ENCODE assay signal across 8 mouse cellular contexts in the genomic region with DNA sequence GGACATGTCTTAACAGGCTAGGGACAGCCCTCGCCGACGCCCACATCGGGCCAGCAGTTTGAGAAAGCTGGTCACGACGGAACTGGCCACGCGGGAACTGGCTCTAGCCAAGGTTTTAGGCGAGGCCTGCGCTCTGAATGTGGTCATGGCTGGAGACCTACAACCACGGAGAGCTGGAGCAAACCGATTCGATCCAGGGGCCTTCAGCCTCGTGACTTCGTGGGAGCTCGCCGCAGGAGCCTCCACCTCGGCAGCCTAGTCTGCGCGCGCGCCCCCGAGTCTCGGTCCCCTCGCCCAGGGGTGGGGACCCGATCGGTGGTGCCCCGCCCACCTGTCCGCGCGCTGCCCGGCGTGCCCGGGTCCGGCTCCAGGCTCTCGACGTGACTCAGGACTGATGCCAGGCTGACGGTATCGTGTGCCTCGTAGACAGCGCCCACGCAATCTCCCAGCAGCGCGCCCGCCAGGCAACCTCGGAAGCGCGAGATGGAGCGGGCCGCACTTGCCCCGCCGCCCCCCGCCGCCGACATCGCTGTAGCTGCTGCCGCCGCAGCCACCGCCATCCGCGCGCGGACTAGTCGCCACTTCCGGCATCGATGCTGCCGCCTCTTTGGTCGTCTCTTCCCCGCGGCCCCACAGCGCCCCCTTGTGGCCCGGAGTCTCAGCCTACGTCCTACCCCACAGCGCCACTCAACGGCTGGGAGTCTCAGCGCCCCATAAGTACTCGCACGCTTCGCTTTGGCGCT. TPM values are rescaled to one million over a fixed set of nuclear protein-coding genes. Genes with fewer than 3 reads are reported as not detected.
A peak's percentile ranks its signal among the peaks of the same experiment; 100 is the strongest.
DNase-seq lines count a peak whose midpoint lies in the region; ATAC-seq and TF ChIP-seq lines count a peak whose summit lies in the region.

A gene (minus strand): TSS at position 593 of the 743 bp plus-strand sequence.

- ATAC-seq in forebrain, embryonic 15.5 days (replicated peaks): peak; percentile 91
- peak; percentile 94 for ATAC-seq in neutrophil, adult 5-6 weeks (ENCODE audit: extremely low read depth, insufficient number of reproducible peaks, low FRiP score, poor library complexity, severe bottlenecking)

- peak within 1 kb of the TSS; percentile 81 for H3K4me3 ChIP-seq in forebrain, embryonic 15.5 days
- H3K4me3 ChIP-seq in lung, adult 2 months (replicated peaks; ENCODE audit: extremely low read depth, low read depth, low read length): peak within 1 kb of the TSS; percentile 94

- peak; percentile 75; the same call in 1 of the 2 replicates for TF ChIP-seq POLR2A in lung, adult 2 months (IDR thresholded peaks at IDR 0.05; ENCODE audit: borderline replicate concordance, extremely low read depth, low read depth, low read length)

- peak; percentile 98 for DNase-seq in ES-CJ7 (ENCODE audit: low read depth, low spot score)
- peak; percentile 98 for DNase-seq in cerebellum, adult 11 months
- peak; percentile 90 for DNase-seq in heart, postnatal 25 days (ENCODE audit: low spot score)
- peak; percentile 98 for DNase-seq in layer of hippocampus, adult 18-20 months (ENCODE audit: low spot score in 2 of 2)
- DNase-seq in lung, adult 2 months: peak; percentile 98
- DNase-seq in thymus, adult 18-20 months: peak; percentile 91

- H3K9me3 ChIP-seq in forebrain, embryonic 15.5 days: no peaks in the 10 kb centered on the region

- peaks cover 19% of the 10 kb centered on the region for H3K36me3 ChIP-seq in forebrain, embryonic 15.5 days

- no peaks in the 10 kb centered on the region for H3K27me3 ChIP-seq in forebrain, embryonic 15.5 days

- H3K27ac ChIP-seq in forebrain, embryonic 15.5 days (replicated peaks): peak within 1 kb of the TSS; percentile 81

- H3K4me1 ChIP-seq in forebrain, embryonic 15.5 days: peaks cover 33% of the 10 kb centered on the region
- peaks cover 4% of the 10 kb centered on the region; the same call in 1 of the 2 replicates for H3K4me1 ChIP-seq in lung, adult 2 months (ENCODE audit: control insufficient read depth, insufficient read depth, low read length)

- H3K4me2 ChIP-seq in forebrain, embryonic 15.5 days (replicated peaks): peak within 1 kb of the TSS; percentile 77

- peak within 1 kb of the TSS; percentile 77 for H3K9ac ChIP-seq in forebrain, embryonic 15.5 days (replicated peaks)

- TF ChIP-seq CTCF in lung, adult 2 months (IDR thresholded peaks at IDR 0.05; ENCODE audit: insufficient read depth, low read length): peak; percentile 95

- under 1% methylated on average over 80 of the region's 80 CpGs for WGBS in forebrain, embryonic 15.5 days
- under 1% methylated on average over 79 of the region's 80 CpGs for WGBS in lung, adult 2 months

- intact Hi-C loops in heart, postnatal 25 days (cut with DNase I): no loop called here

RNA-seq across cellular contexts. Expression of the gene that starts here (rescaled TPM):
- polyA plus RNA-seq in forebrain, embryonic 15.5 days (2015; fragmentation: Nextera tagmentation; extraction: Ambion mirVana): 81.9 and 85.3 TPM in 2 replicates
- total RNA-seq in heart, postnatal 25 days (2021): 10 to 100 TPM; 11.4 to 11.9 TPM
- total RNA-seq in layer of hippocampus, adult 18-20 months (2021): 10 to 100 TPM; 29.1 to 32.3 TPM
- 42.2 and 49.0 TPM in 2 replicates for polyA plus RNA-seq in lung, adult 2 months (2012; rRNA removed)
- 21.9 and 22.2 TPM in 2 replicates for total RNA-seq in neutrophil, adult 5-6 weeks (2017)

Comparison
In these comparisons a context has a peak if more than half of its experiments do, and no peak if none do; other contexts are left out.
1. Peak in every context shown above with its lines: DNase-seq, ATAC-seq, H3K4me3 ChIP-seq and H3K27ac ChIP-seq.